Mouse (Mus musculus) neural tube, embryonic 15.5 days (tissue): ENCODE measurements around the gene Man2b2. TPM values are rescaled to one million over a fixed set of nuclear protein-coding genes. Genes with fewer than 3 reads are reported as not detected.
A peak's percentile ranks its signal among the peaks of the same experiment; 100 is the strongest.

ENCODE experiments used
- ATAC-seq: fragments of 200-750 bp; cut with Nextera tagmentation; 2 replicates; pipeline ENCODE4 v1.8.0; 2017; ENCODE audit warnings: mild to moderate bottlenecking, moderate TSS enrichment, moderate library complexity; ENCODE audit not compliant: low FRiP score
- H3K27ac ChIP-seq: fragments of 300-500 bp; sonication (generic); replicated peaks from 2 replicates; pipeline ENCODE4 v1.5.1; 2015; ENCODE audit warnings: mild to moderate bottlenecking, inconsistent platforms
- H3K27me3 ChIP-seq: fragments of 300-500 bp; sonication (generic); replicated peaks from 2 replicates; pipeline ENCODE4 v1.6.1; 2015; ENCODE audit warnings: inconsistent platforms
- H3K36me3 ChIP-seq: fragments of 300-500 bp; sonication (generic); 2 replicates; pipeline ENCODE4 v1.6.1; 2015; ENCODE audit warnings: inconsistent platforms
- H3K4me1 ChIP-seq: fragments of 300-500 bp; sonication (generic); 2 replicates; pipeline ENCODE4 v1.6.1; 2015; ENCODE audit warnings: inconsistent platforms
- H3K4me2 ChIP-seq: fragments of 300-500 bp; sonication (generic); 2 replicates; pipeline ENCODE4 v1.6.1; 2015; ENCODE audit warnings: inconsistent platforms, mild to moderate bottlenecking, moderate library complexity
- H3K4me3 ChIP-seq: fragments of 300-500 bp; sonication (generic); replicated peaks from 2 replicates; pipeline ENCODE4 v1.5.1; 2015; ENCODE audit warnings: mild to moderate bottlenecking, inconsistent platforms
- H3K9ac ChIP-seq: fragments of 300-500 bp; sonication (generic); replicated peaks from 2 replicates; pipeline ENCODE4 v1.6.1; 2015; ENCODE audit warnings: mild to moderate bottlenecking, inconsistent platforms
- H3K9me3 ChIP-seq: fragments of 300-500 bp; sonication (generic); replicated peaks from 2 replicates; pipeline ENCODE4 v1.6.1; 2016; ENCODE audit warnings: inconsistent platforms
- WGBS: fragments of 180-500 bp; shearing (Covaris S2); methylation state at CpG from one replicate; pipeline ENCODE4 v1.1.7; 2015; ENCODE audit warnings: mixed read lengths; 5-methylcytosine and 5-hydroxymethylcytosine counted together
- polyA plus RNA-seq: library from polyadenylated mRNA; unstranded; fragments of >200 nt; fragmentation: Nextera tagmentation; extraction: Ambion mirVana; gene quantifications from 2 replicates; pipeline ENCODE4 v1.2.1, GENCODE M21; 2015

Gene Man2b2
- polyA plus RNA-seq, 1 experiment from 2014 or later = 13.2 TPM

- H3K4me2 ChIP-seq = peak overlapping the region; percentile 81
- 65% methylated on average over 7 of the region's 7 CpGs for WGBS
- ATAC-seq = peak; percentile 66; the same call in 1 of the 2 replicates
- H3K4me1 ChIP-seq = peaks cover 14% of the 10 kb centered on the region
- no peak overlapping the region for H3K27ac ChIP-seq
- H3K9me3 ChIP-seq = no peaks in the 10 kb centered on the region
- no peak overlapping the region for H3K4me3 ChIP-seq
- H3K27me3 ChIP-seq = no peaks in the 10 kb centered on the region
- H3K36me3 ChIP-seq = 0 out of 2 replicates have a peak, but pooled peaks cover 3% of the 10 kb centered on the region
- no peak overlapping the region for H3K9ac ChIP-seq
Measured at GRCm38 (mm10) chr5:36831272-36831671, 819 bp upstream of the Man2b2 start.

- Histone ChIP-seq H3K9me3 (no peaks in the 10 kb centered on the region), H3K4me1 (peaks cover 14% of the 10 kb centered on the region), H3K36me3 (0 out of 2 replicates have a peak, but pooled peaks cover 7% of the 10 kb centered on the region), H3K27me3 (no peaks in the 10 kb centered on the region), H3K4me3 (no peak overlapping the region), H3K9ac (no peak overlapping the region), H3K27ac (no peak overlapping the region), H3K4me2 (no peak overlapping the region)
- no peak for ATAC-seq
- 84% methylated on average over 4 of the region's 4 CpGs for WGBS
Measured at GRCm38 (mm10) chr5:36829098-36829497, 1.4 kb downstream of the Man2b2 start.

- Histone ChIP-seq H3K9me3 (no peaks in the 10 kb centered on the region), H3K36me3 (0 out of 2 replicates have a peak, but pooled peaks cover 16% of the 10 kb centered on the region), H3K27me3 (no peaks in the 10 kb centered on the region), H3K4me3 (no peak overlapping the region), H3K4me1 (no peaks in the 10 kb centered on the region), H3K27ac (no peak overlapping the region), H3K4me2 (no peak overlapping the region), H3K9ac (no peak overlapping the region)
- WGBS = 95% methylated on average over 4 of the region's 4 CpGs
- ATAC-seq = no peak
Measured at GRCm38 (mm10) chr5:36822907-36823306, 7.5 kb downstream of the Man2b2 start.

- WGBS = 48% methylated on average over 6 of the region's 6 CpGs
- ATAC-seq = no peak
- H3K27me3 ChIP-seq = no peaks in the 10 kb centered on the region
- no peak overlapping the region for H3K4me3 ChIP-seq
- H3K4me1 ChIP-seq = no peaks in the 10 kb centered on the region
- H3K27ac ChIP-seq = no peak overlapping the region
- no peaks in the 10 kb centered on the region for H3K9me3 ChIP-seq
- H3K9ac ChIP-seq = no peak overlapping the region
- 0 out of 2 replicates have a peak, but pooled peaks cover 10% of the 10 kb centered on the region for H3K36me3 ChIP-seq
- H3K4me2 ChIP-seq = no peak overlapping the region
Measured at GRCm38 (mm10) chr5:36820142-36820541, 10.3 kb downstream of the Man2b2 start.

GRCm38 (mm10) chr5:36819742-36820141, 10.7 kb downstream of the Man2b2 start:
- Histone ChIP-seq H3K4me1 (no peaks in the 10 kb centered on the region), H3K9ac (no peak overlapping the region), H3K4me2 (no peak overlapping the region), H3K36me3 (0 out of 2 replicates have a peak, but pooled peaks cover 10% of the 10 kb centered on the region), H3K4me3 (no peak overlapping the region), H3K27ac (no peak overlapping the region), H3K9me3 (no peaks in the 10 kb centered on the region), H3K27me3 (no peaks in the 10 kb centered on the region)
- WGBS = 91% methylated on average over 5 of the region's 5 CpGs
- ATAC-seq = no peak

- no peaks in the 10 kb centered on the region for H3K36me3 ChIP-seq
Measured at GRCm38 (mm10) chr5:36817738-36818137, 12.7 kb downstream of the Man2b2 start.

GRCm38 (mm10) chr5:36814554-36814953, 15.9 kb downstream of the Man2b2 start:
- H3K9me3 ChIP-seq = no peaks in the 10 kb centered on the region
- no peak overlapping the region for H3K9ac ChIP-seq
- H3K27ac ChIP-seq = no peak overlapping the region
- H3K4me1 ChIP-seq = no peaks in the 10 kb centered on the region
- H3K4me3 ChIP-seq = no peak overlapping the region
- H3K4me2 ChIP-seq = no peak overlapping the region
- WGBS = 77% methylated on average over 6 of the region's 6 CpGs
- H3K36me3 ChIP-seq = no peaks in the 10 kb centered on the region
- H3K27me3 ChIP-seq = no peaks in the 10 kb centered on the region
- ATAC-seq = no peak

More at GRCm38 (mm10) chr5:36817738-36818137, 12.7 kb downstream of the Man2b2 start:
- ATAC-seq = no peak
- no peaks in the 10 kb centered on the region for H3K27me3 ChIP-seq
- WGBS = 70% methylated on average over 3 of the region's 3 CpGs
- no peak overlapping the region for H3K9ac ChIP-seq
- H3K27ac ChIP-seq = no peak overlapping the region
- no peak overlapping the region for H3K4me2 ChIP-seq
- H3K4me3 ChIP-seq = no peak overlapping the region
- H3K4me1 ChIP-seq = no peaks in the 10 kb centered on the region
- H3K9me3 ChIP-seq = no peaks in the 10 kb centered on the region

- Histone ChIP-seq H3K4me1 (no peaks in the 10 kb centered on the region), H3K9me3 (no peaks in the 10 kb centered on the region), H3K36me3 (no peaks in the 10 kb centered on the region), H3K4me2 (no peak overlapping the region), H3K9ac (no peak overlapping the region), H3K27me3 (no peaks in the 10 kb centered on the region), H3K4me3 (no peak overlapping the region), H3K27ac (no peak overlapping the region)
- peak; percentile 43; the same call in 1 of the 2 replicates for ATAC-seq
- WGBS = 26% methylated on average over 3 of the region's 3 CpGs
Measured at GRCm38 (mm10) chr5:36811413-36811812, 19.0 kb downstream of the Man2b2 start.

- ATAC-seq = no peak
- no peak overlapping the region for H3K9ac ChIP-seq
- 90% methylated on average over 3 of the region's 3 CpGs for WGBS
Measured at GRCm38 (mm10) chr5:36810634-36811033, 19.8 kb downstream of the Man2b2 start.

GRCm38 (mm10) chr5:36809123-36809522, 21.3 kb downstream of the Man2b2 start:
- H3K27me3 ChIP-seq = no peaks in the 10 kb centered on the region
- 89% methylated on average over 7 of the region's 7 CpGs for WGBS
- H3K9ac ChIP-seq = no peak overlapping the region

More at GRCm38 (mm10) chr5:36810634-36811033, 19.8 kb downstream of the Man2b2 start:
- H3K4me2 ChIP-seq = no peak overlapping the region
- no peaks in the 10 kb centered on the region for H3K27me3 ChIP-seq
- H3K4me1 ChIP-seq = no peaks in the 10 kb centered on the region
- no peaks in the 10 kb centered on the region for H3K36me3 ChIP-seq
- no peak overlapping the region for H3K27ac ChIP-seq
- H3K4me3 ChIP-seq = no peak overlapping the region
- H3K9me3 ChIP-seq = no peaks in the 10 kb centered on the region

GRCm38 (mm10) chr5:36807106-36807505, 23.3 kb downstream of the Man2b2 start:
- 47% methylated on average over 5 of the region's 5 CpGs for WGBS
- Histone ChIP-seq H3K27me3 (no peaks in the 10 kb centered on the region), H3K4me2 (no peak overlapping the region), H3K27ac (no peak overlapping the region), H3K36me3 (no peaks in the 10 kb centered on the region), H3K4me3 (no peak overlapping the region), H3K9ac (no peak overlapping the region), H3K4me1 (no peaks in the 10 kb centered on the region), H3K9me3 (no peaks in the 10 kb centered on the region)
- no peak for ATAC-seq

More at GRCm38 (mm10) chr5:36809123-36809522, 21.3 kb downstream of the Man2b2 start:
- no peak overlapping the region for H3K4me2 ChIP-seq
- no peak overlapping the region for H3K4me3 ChIP-seq
- no peaks in the 10 kb centered on the region for H3K9me3 ChIP-seq
- no peak for ATAC-seq
- no peak overlapping the region for H3K27ac ChIP-seq
- H3K4me1 ChIP-seq = no peaks in the 10 kb centered on the region
- H3K36me3 ChIP-seq = no peaks in the 10 kb centered on the region

- Histone ChIP-seq H3K27ac (no peak overlapping the region), H3K36me3 (0 out of 2 replicates have a peak, but pooled peaks cover 7% of the 10 kb centered on the region), H3K4me2 (peak overlapping the region; percentile 73), H3K27me3 (no peaks in the 10 kb centered on the region), H3K4me3 (peak overlapping the region; percentile 72), H3K9me3 (no peaks in the 10 kb centered on the region), H3K4me1 (peaks cover 15% of the 10 kb centered on the region), H3K9ac (no peak overlapping the region)
- 56% methylated on average over 8 of the region's 8 CpGs for WGBS
- no peak for ATAC-seq
Measured at GRCm38 (mm10) chr5:36797291-36797690, 33.2 kb downstream of the Man2b2 start.
